Mouse (Mus musculus) neural tube, embryonic 15.5 days (tissue): ENCODE measurements at regions not wholly inside any gene's neighbourhood (a gene's known extent, or its start where the extent isn't known, plus 50 kb on each side); places are given as distances from the start of the nearest gene placed in this dataset.
"Not testable (repeated sequence)": the region's sequence is repeated elsewhere in the genome, so short reads cannot be mapped to it uniquely, and the experiment has no call there.

ENCODE experiments used
- ATAC-seq: fragments of 200-750 bp; cut with Nextera tagmentation; 2 replicates; pipeline ENCODE4 v1.8.0; 2017; ENCODE audit warnings: mild to moderate bottlenecking, moderate TSS enrichment, moderate library complexity; ENCODE audit not compliant: low FRiP score
- H3K27ac ChIP-seq: fragments of 300-500 bp; sonication (generic); replicated peaks from 2 replicates; pipeline ENCODE4 v1.5.1; 2015; ENCODE audit warnings: mild to moderate bottlenecking, inconsistent platforms
- H3K27me3 ChIP-seq: fragments of 300-500 bp; sonication (generic); replicated peaks from 2 replicates; pipeline ENCODE4 v1.6.1; 2015; ENCODE audit warnings: inconsistent platforms
- H3K36me3 ChIP-seq: fragments of 300-500 bp; sonication (generic); 2 replicates; pipeline ENCODE4 v1.6.1; 2015; ENCODE audit warnings: inconsistent platforms
- H3K4me1 ChIP-seq: fragments of 300-500 bp; sonication (generic); 2 replicates; pipeline ENCODE4 v1.6.1; 2015; ENCODE audit warnings: inconsistent platforms
- H3K4me2 ChIP-seq: fragments of 300-500 bp; sonication (generic); 2 replicates; pipeline ENCODE4 v1.6.1; 2015; ENCODE audit warnings: inconsistent platforms, mild to moderate bottlenecking, moderate library complexity
- H3K4me3 ChIP-seq: fragments of 300-500 bp; sonication (generic); replicated peaks from 2 replicates; pipeline ENCODE4 v1.5.1; 2015; ENCODE audit warnings: mild to moderate bottlenecking, inconsistent platforms
- H3K9ac ChIP-seq: fragments of 300-500 bp; sonication (generic); replicated peaks from 2 replicates; pipeline ENCODE4 v1.6.1; 2015; ENCODE audit warnings: mild to moderate bottlenecking, inconsistent platforms
- H3K9me3 ChIP-seq: fragments of 300-500 bp; sonication (generic); replicated peaks from 2 replicates; pipeline ENCODE4 v1.6.1; 2016; ENCODE audit warnings: inconsistent platforms
- WGBS: fragments of 180-500 bp; shearing (Covaris S2); methylation state at CpG from one replicate; pipeline ENCODE4 v1.1.7; 2015; ENCODE audit warnings: mixed read lengths; 5-methylcytosine and 5-hydroxymethylcytosine counted together

DNA sequence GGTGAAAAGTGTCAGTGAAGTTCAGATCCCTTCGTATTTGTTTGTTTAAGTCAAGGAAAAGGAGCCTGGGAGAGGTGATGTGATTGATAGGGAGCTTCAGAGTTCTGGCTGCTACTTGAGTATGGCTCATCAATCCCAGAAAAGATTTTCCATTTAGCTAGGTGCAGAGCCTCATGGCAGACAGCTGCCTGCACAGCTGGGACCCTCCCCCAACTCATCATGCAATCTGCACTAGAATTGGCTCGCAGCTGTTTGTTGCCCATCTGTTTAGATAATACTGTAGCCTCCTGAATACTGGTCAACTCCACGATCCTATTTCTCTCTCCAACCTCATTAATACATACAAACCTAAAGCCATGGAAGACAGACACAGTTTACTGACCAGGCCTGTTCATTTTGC lies 354.4 kb downstream of the Edem1 start:
- H3K4me1 ChIP-seq: no peaks in the 10 kb centered on the region
- H3K4me2 ChIP-seq: no peak overlapping the region
- H3K9ac ChIP-seq: no peak overlapping the region
- no peak overlapping the region for H3K27ac ChIP-seq
- 42% methylated on average over 3 of the region's 3 CpGs for WGBS
- no peaks in the 10 kb centered on the region for H3K9me3 ChIP-seq
- H3K27me3 ChIP-seq: no peaks in the 10 kb centered on the region
- no peak overlapping the region for H3K4me3 ChIP-seq
- no peaks in the 10 kb centered on the region for H3K36me3 ChIP-seq
- ATAC-seq: 0 out of 2 replicates have a peak, but pooled peaks have one; percentile 24

DNA sequence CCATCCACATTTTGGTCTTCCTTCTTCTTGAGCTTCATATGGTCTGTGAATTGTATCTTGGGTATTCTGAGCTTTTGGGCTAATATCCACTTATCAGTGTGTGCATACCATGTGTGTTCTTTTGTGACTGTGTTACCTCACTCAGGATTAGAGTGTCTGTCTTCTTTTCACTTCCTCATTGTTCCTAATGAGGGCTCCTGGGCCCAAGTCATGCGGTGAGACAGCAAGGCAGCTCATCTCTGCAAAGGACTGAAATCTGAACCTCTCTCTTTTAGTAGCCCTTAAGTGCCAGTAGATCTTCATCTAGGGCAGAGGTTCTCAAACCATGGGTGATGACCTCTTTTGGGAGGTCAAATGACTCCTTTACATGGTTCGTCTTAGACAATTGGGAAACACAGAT lies 364.6 kb downstream of the Edem1 start:
- H3K9ac ChIP-seq, H3K4me1 ChIP-seq, H3K27ac ChIP-seq, H3K9me3 ChIP-seq, H3K4me2 ChIP-seq, H3K4me3 ChIP-seq, H3K36me3 ChIP-seq, H3K27me3 ChIP-seq, ATAC-seq: not testable (repeated sequence)
- WGBS: 91% methylated on average over 2 of the region's 2 CpGs

DNA sequence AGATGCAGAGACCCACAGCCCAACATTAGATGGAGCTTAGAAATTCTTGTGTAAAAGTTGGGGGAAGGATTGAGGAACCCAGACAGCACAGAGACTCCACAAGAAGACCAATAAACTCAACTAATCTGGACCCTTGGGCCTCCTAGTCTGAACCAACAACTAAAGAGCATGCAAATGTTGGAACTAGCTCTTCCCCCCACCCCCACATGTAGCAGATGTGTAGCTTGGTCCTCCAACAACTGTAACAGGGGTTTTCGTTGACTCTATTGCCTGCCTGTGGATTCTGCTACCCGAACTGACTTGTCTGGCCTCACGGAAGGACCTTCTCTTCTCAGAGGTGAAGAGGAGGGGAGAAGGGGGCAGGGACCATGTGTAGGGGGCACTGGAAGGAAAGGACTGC lies 365.2 kb downstream of the Edem1 start:
- no peak for ATAC-seq
- no peak overlapping the region for H3K9ac ChIP-seq
- no peaks in the 10 kb centered on the region for H3K9me3 ChIP-seq
- H3K4me3 ChIP-seq: no peak overlapping the region
- H3K36me3 ChIP-seq: no peaks in the 10 kb centered on the region
- H3K4me1 ChIP-seq: no peaks in the 10 kb centered on the region
- WGBS: 86% methylated on average over 3 of the region's 3 CpGs
- no peak overlapping the region for H3K27ac ChIP-seq
- H3K27me3 ChIP-seq: no peaks in the 10 kb centered on the region
- H3K4me2 ChIP-seq: no peak overlapping the region

DNA sequence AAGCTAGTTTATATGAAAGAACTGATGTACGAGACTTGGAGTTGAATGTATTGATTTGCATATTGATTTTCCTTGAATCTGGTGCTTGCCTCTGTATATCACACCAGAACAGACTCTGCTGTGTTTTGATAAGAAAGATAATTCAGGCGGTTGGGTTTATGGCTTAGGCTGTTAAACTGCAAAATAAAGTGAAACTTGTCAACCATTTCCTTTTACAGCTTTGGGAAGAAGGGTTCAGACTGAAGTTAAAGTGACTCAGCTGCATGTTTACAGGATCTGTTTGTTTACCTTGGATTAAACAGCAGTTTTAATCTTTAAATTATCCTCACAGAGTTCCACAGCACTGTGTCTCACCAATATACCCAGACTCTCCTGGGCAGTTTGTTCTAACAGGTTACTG lies 381.3 kb downstream of the Edem1 start:
- Histone ChIP-seq H3K36me3 (no peaks in the 10 kb centered on the region), H3K4me2 (no peak overlapping the region), H3K27me3 (no peaks in the 10 kb centered on the region), H3K4me3 (no peak overlapping the region), H3K9me3 (no peaks in the 10 kb centered on the region), H3K4me1 (no peaks in the 10 kb centered on the region), H3K27ac (no peak overlapping the region), H3K9ac (no peak overlapping the region)
- no peak for ATAC-seq
- 65% methylated on average over 2 of the region's 2 CpGs for WGBS

DNA sequence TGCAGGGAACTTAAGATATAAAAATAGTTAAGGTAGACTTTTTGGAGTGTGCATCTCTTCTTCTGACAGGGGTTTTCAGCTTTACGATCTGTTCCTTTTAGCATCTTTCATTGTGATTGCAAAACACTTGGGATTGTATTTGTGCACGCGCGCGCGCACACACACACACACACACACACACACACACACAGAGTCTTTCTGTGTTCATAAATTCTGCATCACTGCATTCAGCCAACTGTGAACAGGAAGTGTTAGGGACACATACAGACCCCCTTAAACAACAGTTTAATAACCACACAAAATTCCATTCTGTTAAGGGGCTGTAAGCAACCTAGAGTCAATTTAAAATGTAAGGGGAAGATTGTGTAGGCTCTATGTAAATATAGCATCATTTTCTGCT lies 401.9 kb downstream of the Edem1 start:
- Histone ChIP-seq H3K4me3 (no peak overlapping the region), H3K36me3 (no peaks in the 10 kb centered on the region), H3K27me3 (no peaks in the 10 kb centered on the region), H3K4me1 (no peaks in the 10 kb centered on the region), H3K4me2 (no peak overlapping the region), H3K27ac (no peak overlapping the region), H3K9me3 (no peaks in the 10 kb centered on the region), H3K9ac (no peak overlapping the region)
- 83% methylated on average over 6 of the region's 6 CpGs for WGBS
- ATAC-seq: no peak

DNA sequence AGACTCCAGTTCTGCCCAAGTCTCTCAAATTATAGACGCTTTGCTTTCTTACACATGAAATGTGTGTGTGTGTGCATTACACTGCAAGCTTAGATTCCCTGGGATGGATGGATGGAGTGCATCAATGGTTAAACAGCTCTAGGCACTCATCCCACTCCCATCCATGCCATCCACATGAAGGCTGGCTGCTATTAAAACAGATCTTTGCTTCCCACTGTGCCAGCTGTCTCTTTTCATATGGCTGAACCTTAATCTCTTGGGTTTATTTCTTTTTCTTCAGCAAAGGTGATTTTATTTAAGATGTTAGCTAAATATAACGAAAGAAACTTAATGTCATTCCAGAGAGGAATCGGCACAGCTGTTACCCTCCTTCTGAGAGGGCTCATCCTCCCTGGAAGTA lies 405.0 kb downstream of the Edem1 start:
- no peak overlapping the region for H3K4me3 ChIP-seq
- 77% methylated on average over 3 of the region's 3 CpGs for WGBS
- H3K9me3 ChIP-seq: no peaks in the 10 kb centered on the region
- H3K9ac ChIP-seq: no peak overlapping the region
- no peaks in the 10 kb centered on the region for H3K36me3 ChIP-seq
- H3K4me1 ChIP-seq: no peaks in the 10 kb centered on the region
- H3K27me3 ChIP-seq: no peaks in the 10 kb centered on the region
- no peak overlapping the region for H3K27ac ChIP-seq
- ATAC-seq: no peak
- no peak overlapping the region for H3K4me2 ChIP-seq

DNA sequence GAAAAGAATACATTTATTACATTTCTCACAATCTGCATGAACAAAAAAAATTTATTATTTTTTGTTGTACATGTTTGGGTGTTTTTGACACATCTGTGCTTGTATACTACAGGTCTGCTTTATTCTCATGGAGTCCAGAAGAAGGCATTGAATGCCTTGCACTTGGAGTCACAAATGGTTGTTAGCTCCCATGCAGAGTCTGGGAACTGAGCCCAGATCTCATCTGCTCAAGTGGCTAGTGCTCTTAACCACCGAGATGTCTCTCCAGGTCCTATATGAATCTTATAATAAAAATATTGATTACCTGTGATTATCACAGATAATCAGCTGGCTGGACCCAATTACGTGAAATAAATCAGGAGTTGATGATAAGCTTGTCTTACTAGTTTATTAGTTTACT lies 417.2 kb downstream of the Edem1 start:
- H3K36me3 ChIP-seq: no peaks in the 10 kb centered on the region
- H3K9ac ChIP-seq: no peak overlapping the region
- no peaks in the 10 kb centered on the region for H3K9me3 ChIP-seq
- no peak overlapping the region for H3K4me3 ChIP-seq
- no peaks in the 10 kb centered on the region for H3K27me3 ChIP-seq
- no peaks in the 10 kb centered on the region for H3K4me1 ChIP-seq
- WGBS: 76% methylated on average over 2 of the region's 2 CpGs
- no peak overlapping the region for H3K27ac ChIP-seq
- no peak overlapping the region for H3K4me2 ChIP-seq
- no peak for ATAC-seq

DNA sequence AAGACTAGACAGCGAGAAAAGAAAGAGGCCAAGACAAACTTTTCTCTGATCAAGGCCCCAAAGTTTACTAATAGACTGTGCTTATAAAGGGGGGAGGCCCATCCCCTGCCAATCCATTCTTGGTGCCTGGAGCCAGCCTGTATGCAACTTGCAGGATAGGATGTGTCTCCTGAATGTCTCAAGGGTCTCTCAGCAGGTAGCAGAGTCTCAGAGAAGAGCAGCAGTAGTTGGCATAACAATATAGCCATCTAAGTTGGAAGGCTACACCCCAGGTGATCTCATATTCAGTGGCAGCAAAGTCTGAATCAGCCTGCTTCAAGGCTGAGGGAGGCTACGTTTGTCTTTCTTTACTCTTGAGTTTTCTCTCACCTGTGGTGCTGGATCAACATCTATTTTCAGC lies 418.1 kb downstream of the Edem1 start:
- not testable (repeated sequence) for ATAC-seq, H3K4me3 ChIP-seq
- WGBS: 44% methylated on average over 2 of the region's 2 CpGs

More for the DNA sequence above, 418.1 kb downstream of the Edem1 start:
- H3K36me3 ChIP-seq, H3K27me3 ChIP-seq, H3K27ac ChIP-seq, H3K4me1 ChIP-seq, H3K9me3 ChIP-seq, H3K9ac ChIP-seq, H3K4me2 ChIP-seq: not testable (repeated sequence)
